Mouse (Mus musculus) hindbrain, embryonic 16.5 days (tissue): ENCODE measurements around the gene Rab11fip4. TPM values are rescaled to one million over a fixed set of nuclear protein-coding genes. Genes with fewer than 3 reads are reported as not detected.

ENCODE experiments used
- ATAC-seq: fragments of 200-750 bp; cut with Nextera tagmentation; 2 replicates; pipeline ENCODE4 v1.8.0; 2017; ENCODE audit warnings: moderate TSS enrichment, moderate library complexity
- H3K27ac ChIP-seq: fragments of 300-500 bp; sonication (generic); 2 replicates; pipeline ENCODE4 v1.5.1; 2014; ENCODE audit warnings: low read depth, mild to moderate bottlenecking, control low read depth, low read length, moderate library complexity
- H3K27me3 ChIP-seq: fragments of 300-500 bp; sonication (generic); replicated peaks from 2 replicates; pipeline ENCODE4 v1.6.1; 2014; ENCODE audit warnings: low read length; ENCODE audit not compliant: control insufficient read depth, insufficient read depth
- H3K36me3 ChIP-seq: fragments of 300-500 bp; sonication (generic); 2 replicates; pipeline ENCODE4 v1.6.1; 2014; ENCODE audit warnings: mild to moderate bottlenecking, low read length, moderate library complexity, mixed read lengths; ENCODE audit not compliant: control insufficient read depth, insufficient read depth
- H3K4me1 ChIP-seq: fragments of 300-500 bp; sonication (generic); 2 replicates; pipeline ENCODE4 v1.6.1; 2014; ENCODE audit warnings: low read depth, low read length; ENCODE audit not compliant: control insufficient read depth, insufficient read depth
- H3K4me2 ChIP-seq: fragments of 300-500 bp; sonication (generic); 2 replicates; pipeline ENCODE4 v1.6.1; 2014; ENCODE audit warnings: mild to moderate bottlenecking, low read length, control low read depth, moderate library complexity
- H3K4me3 ChIP-seq: fragments of 300-500 bp; sonication (generic); 2 replicates; pipeline ENCODE4 v1.5.1; 2014; ENCODE audit warnings: mild to moderate bottlenecking, low read length, control low read depth, moderate library complexity
- H3K9ac ChIP-seq: fragments of 300-500 bp; sonication (generic); 2 replicates; pipeline ENCODE4 v1.6.1; 2014; ENCODE audit warnings: low read depth, mild to moderate bottlenecking, control low read depth, low read length, moderate library complexity
- H3K9me3 ChIP-seq: fragments of 300-500 bp; sonication (generic); 2 replicates; pipeline ENCODE4 v1.6.1; 2014; ENCODE audit warnings: mild to moderate bottlenecking, low read length, moderate library complexity; ENCODE audit not compliant: control insufficient read depth
- WGBS: fragments of 180-500 bp; shearing (Covaris S2); extraction: QIAGEN DNeasy Blood & Tissue Kit; methylation state at CpG from one replicate; pipeline ENCODE4 v1.1.7; 2014; 5-methylcytosine and 5-hydroxymethylcytosine counted together
- polyA plus RNA-seq: library from polyadenylated mRNA; unstranded; fragments of >200 nt; fragmentation: Nextera tagmentation; extraction: Ambion mirVana; gene quantifications from 2 replicates; pipeline ENCODE4 v1.2.1, GENCODE M21; 2015

Rab11fip4 gene
- polyA plus RNA-seq, 1 experiment from 2014 or later: 20.0 TPM

DNA sequence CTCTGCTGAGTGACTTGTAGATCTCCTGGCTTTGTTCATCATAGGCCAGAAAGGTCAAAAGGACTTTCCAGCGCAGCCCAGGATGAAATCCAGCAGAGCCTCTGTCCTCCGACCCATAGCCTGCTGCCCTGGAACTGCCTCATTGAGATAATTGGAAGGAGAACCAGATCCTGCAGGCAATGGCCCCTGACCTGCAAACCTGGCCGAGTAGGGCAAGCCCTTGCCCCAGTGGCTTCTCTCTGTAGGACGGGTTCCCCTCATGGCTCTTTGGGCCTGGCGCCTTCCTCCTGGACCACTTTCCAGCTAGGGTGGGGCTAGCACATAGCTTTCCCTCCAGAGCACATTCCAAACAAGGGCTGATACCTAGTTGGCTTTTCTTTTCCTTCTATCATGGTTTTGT lies 131.8 kb downstream of the Rab11fip4 start:
- no peak overlapping the region for H3K4me3 ChIP-seq
- WGBS: 91% methylated on average over 5 of the region's 5 CpGs
- peaks cover 4% of the 10 kb centered on the region; the same call in 1 of the 2 replicates for H3K4me1 ChIP-seq
- H3K9me3 ChIP-seq: no peaks in the 10 kb centered on the region
- no peaks in the 10 kb centered on the region for H3K36me3 ChIP-seq
- no peak overlapping the region for H3K27ac ChIP-seq
- no peak for ATAC-seq
- H3K27me3 ChIP-seq: no peaks in the 10 kb centered on the region
- H3K4me2 ChIP-seq: no peak overlapping the region
- H3K9ac ChIP-seq: no peak overlapping the region

DNA sequence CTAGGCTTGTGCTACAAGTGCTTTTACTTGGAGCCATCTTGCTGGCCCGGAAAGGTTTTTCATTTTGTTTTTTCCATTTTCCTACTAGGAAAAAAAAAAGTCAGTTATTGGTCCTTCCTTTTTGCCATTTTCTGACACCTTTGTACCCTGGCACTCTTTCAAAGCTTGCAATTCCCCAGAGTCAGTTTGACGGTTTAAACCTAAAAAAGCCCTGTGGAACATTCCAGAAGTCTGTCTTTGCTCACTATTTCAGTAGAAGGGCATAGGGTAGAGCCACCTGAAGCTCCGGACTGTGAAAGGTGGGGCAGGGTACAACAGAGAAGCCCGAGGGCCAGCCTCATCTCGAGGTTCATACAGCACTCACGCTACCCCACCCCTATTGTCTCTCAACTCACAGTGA lies 134.0 kb downstream of the Rab11fip4 start:
- Histone ChIP-seq H3K4me1 (peaks cover 4% of the 10 kb centered on the region; the same call in 1 of the 2 replicates), H3K27me3 (no peaks in the 10 kb centered on the region), H3K36me3 (no peaks in the 10 kb centered on the region), H3K9me3 (no peaks in the 10 kb centered on the region), H3K4me3 (no peak overlapping the region), H3K9ac (no peak overlapping the region), H3K27ac (no peak overlapping the region), H3K4me2 (no peak overlapping the region)
- ATAC-seq: no peak
- WGBS: 88% methylated on average over 6 of the region's 6 CpGs

GRCm38 (mm10) chr11:79729231-79730047 lies 138.4 kb downstream of the Rab11fip4 start:
- H3K4me3 ChIP-seq: no peak overlapping the region
- peak; percentile 97 for ATAC-seq
- no peak overlapping the region for H3K4me2 ChIP-seq
- H3K27me3 ChIP-seq: no peaks in the 10 kb centered on the region
- peak overlapping the region; percentile 62 for H3K27ac ChIP-seq
- H3K36me3 ChIP-seq: no peaks in the 10 kb centered on the region
- no peaks in the 10 kb centered on the region for H3K9me3 ChIP-seq
- no peak overlapping the region for H3K9ac ChIP-seq
- H3K4me1 ChIP-seq: peaks cover 5% of the 10 kb centered on the region; the same call in 1 of the 2 replicates
- WGBS: 54% methylated on average over 13 of the region's 13 CpGs

DNA sequence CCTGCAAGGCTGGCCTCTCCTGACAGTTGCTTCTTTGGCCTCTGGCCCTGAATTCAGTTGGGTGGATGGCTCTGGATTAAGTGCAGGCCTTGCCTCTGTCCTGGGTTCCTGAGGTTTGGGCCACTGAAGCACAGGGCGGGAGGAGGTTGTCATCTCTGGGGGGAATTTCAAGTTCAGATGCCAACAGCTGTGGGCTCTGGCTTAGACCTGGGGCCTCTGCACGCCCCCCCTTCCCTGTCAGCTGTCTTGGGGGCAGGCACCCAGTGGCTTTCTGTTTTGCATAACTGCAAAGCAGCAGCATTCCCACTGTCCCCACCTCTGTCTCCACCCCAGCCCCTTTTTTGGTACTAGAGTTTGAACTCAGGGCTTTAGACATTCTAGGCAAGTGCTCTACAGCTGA lies 139.4 kb downstream of the Rab11fip4 start:
- Histone ChIP-seq H3K27ac (peak overlapping the region; percentile 62), H3K4me1 (peaks cover 5% of the 10 kb centered on the region; the same call in 1 of the 2 replicates), H3K4me2 (no peak overlapping the region), H3K27me3 (no peaks in the 10 kb centered on the region), H3K9ac (no peak overlapping the region), H3K9me3 (no peaks in the 10 kb centered on the region), H3K36me3 (no peaks in the 10 kb centered on the region), H3K4me3 (no peak overlapping the region)
- 59% methylated on average over 2 of the region's 2 CpGs for WGBS
- ATAC-seq: no peak

- no peak for ATAC-seq
These were observed 140.5 kb downstream of the Rab11fip4 start for GRCm38 (mm10) chr11:79731476-79731875.

GRCm38 (mm10) chr11:79733013-79733412 lies 142.0 kb downstream of the Rab11fip4 start:
- H3K9ac ChIP-seq: no peak overlapping the region
- ATAC-seq: no peak
- no peak overlapping the region for H3K27ac ChIP-seq
- no peaks in the 10 kb centered on the region for H3K36me3 ChIP-seq
- H3K4me1 ChIP-seq: peaks cover 16% of the 10 kb centered on the region
- no peak overlapping the region for H3K4me2 ChIP-seq
- H3K9me3 ChIP-seq: no peaks in the 10 kb centered on the region
- H3K27me3 ChIP-seq: no peaks in the 10 kb centered on the region
- no peak overlapping the region for H3K4me3 ChIP-seq
- 92% methylated on average over 6 of the region's 6 CpGs for WGBS

More at GRCm38 (mm10) chr11:79731476-79731875, 140.5 kb downstream of the Rab11fip4 start:
- no peaks in the 10 kb centered on the region for H3K9me3 ChIP-seq
- 87% methylated on average over 5 of the region's 5 CpGs for WGBS
- no peaks in the 10 kb centered on the region for H3K27me3 ChIP-seq
- H3K9ac ChIP-seq: no peak overlapping the region
- H3K4me2 ChIP-seq: no peak overlapping the region
- H3K36me3 ChIP-seq: no peaks in the 10 kb centered on the region
- no peak overlapping the region for H3K4me3 ChIP-seq
- peaks cover 7% of the 10 kb centered on the region; the same call in 1 of the 2 replicates for H3K4me1 ChIP-seq
- no peak overlapping the region for H3K27ac ChIP-seq

- no peak overlapping the region for H3K4me3 ChIP-seq
- peaks cover 15% of the 10 kb centered on the region for H3K4me1 ChIP-seq
- no peaks in the 10 kb centered on the region for H3K9me3 ChIP-seq
- H3K27me3 ChIP-seq: no peaks in the 10 kb centered on the region
- H3K4me2 ChIP-seq: no peak overlapping the region
- H3K27ac ChIP-seq: no peak overlapping the region
- ATAC-seq: 0 out of 2 replicates have a peak, but pooled peaks have one; percentile 61
- no peak overlapping the region for H3K9ac ChIP-seq
- WGBS: 73% methylated on average over 15 of the region's 15 CpGs
- no peaks in the 10 kb centered on the region for H3K36me3 ChIP-seq
These were observed 145.4 kb downstream of the Rab11fip4 start for GRCm38 (mm10) chr11:79736232-79737006.

GRCm38 (mm10) chr11:79737126-79737697 lies 146.2 kb downstream of the Rab11fip4 start:
- H3K4me3 ChIP-seq: no peak overlapping the region
- no peak overlapping the region for H3K27ac ChIP-seq
- no peaks in the 10 kb centered on the region for H3K9me3 ChIP-seq
- H3K27me3 ChIP-seq: no peaks in the 10 kb centered on the region
- ATAC-seq: no peak
- H3K4me2 ChIP-seq: no peak overlapping the region
- peaks cover 15% of the 10 kb centered on the region for H3K4me1 ChIP-seq
- H3K9ac ChIP-seq: no peak overlapping the region
- no peaks in the 10 kb centered on the region for H3K36me3 ChIP-seq
- WGBS: 58% methylated on average over 12 of the region's 12 CpGs
